In genomic region chr7:79465461-79466044, GRCm38 (mm10) we compare ENCODE assay signal across 8 mouse cellular contexts. TPM values are rescaled to one million over a fixed set of nuclear protein-coding genes. Genes with fewer than 3 reads are reported as not detected.
DNase-seq lines count a peak whose midpoint lies in the region; ATAC-seq and TF ChIP-seq lines count a peak whose summit lies in the region.

No protein-coding gene starts in this region.

- H3K9ac ChIP-seq in ES-Bruce4 (ENCODE audit: low read depth, poor library complexity, severe bottlenecking), result peak overlapping the region; percentile 91
- peak overlapping the region; percentile 94 for H3K9ac ChIP-seq in liver, embryonic 13.5 days

- H3K27me3 ChIP-seq in ES-Bruce4 (ENCODE audit: control insufficient read depth, insufficient read depth, low read length, poor library complexity, severe bottlenecking), result no peaks in the 10 kb centered on the region
- H3K27me3 ChIP-seq in liver, embryonic 13.5 days, result peaks cover 8% of the 10 kb centered on the region

- peak overlapping the region; percentile 91 for H3K4me3 ChIP-seq in ES-Bruce4 (ENCODE audit: low read depth, low read length)
- peak overlapping the region; percentile 93 for H3K4me3 ChIP-seq in liver, embryonic 13.5 days (replicated peaks)

- ATAC-seq in liver, embryonic 13.5 days (ENCODE audit: low read depth), result peak; percentile 48

- TF ChIP-seq POLR2A in ES-Bruce4 (IDR thresholded peaks at IDR 0.05; ENCODE audit: insufficient read depth, low read length), result no peak

- H3K36me3 ChIP-seq in ES-Bruce4 (ENCODE audit: control insufficient read depth, insufficient read depth, low read length, poor library complexity, severe bottlenecking), result peaks cover 8% of the 10 kb centered on the region
- H3K36me3 ChIP-seq in liver, embryonic 13.5 days, result peaks cover 37% of the 10 kb centered on the region

- under 1% methylated on average over 47 of the region's 47 CpGs for WGBS in liver, embryonic 13.5 days (ENCODE audit: insufficient replicate concordance)

- TF ChIP-seq EP300 in ES-Bruce4 (IDR thresholded peaks at IDR 0.05; ENCODE audit: insufficient read depth, low read depth, low read length), result no peak

- no peak for TF ChIP-seq CTCF in ES-Bruce4 (IDR thresholded peaks at IDR 0.05; ENCODE audit: low read depth, low read length)

- DNase-seq in kidney, adult 9 months, result peak; percentile 53
- DNase-seq in kidney, postnatal 14 days, result no peak
- peak; percentile 35 for DNase-seq in c-Kit-negative CD71-positive TER-119-positive erythroid progenitor cells, embryonic 14.5 days (ENCODE audit: low read depth, low spot score)
- DNase-seq in frontal cortex, postnatal 25 days (ENCODE audit: low spot score in 2 of 2), result peak; percentile 23 to 34
- DNase-seq in liver, embryonic 13.5 days, result peak; percentile 43
- DNase-seq in ovary, postnatal 10 days (ENCODE audit: low spot score), result peak; percentile 37
- no peak for DNase-seq in cerebellum, adult 8-10 months

- H3K27ac ChIP-seq in ES-Bruce4 (ENCODE audit: insufficient read depth, low read length), result no peak overlapping the region
- peak overlapping the region; percentile 85 for H3K27ac ChIP-seq in liver, embryonic 13.5 days

- peak overlapping the region; percentile 99 for H3K4me2 ChIP-seq in liver, embryonic 13.5 days

- H3K4me1 ChIP-seq in ES-Bruce4 (ENCODE audit: control insufficient read depth, insufficient read depth, low read length), result peaks cover 2% of the 10 kb centered on the region
- peaks cover 64% of the 10 kb centered on the region for H3K4me1 ChIP-seq in liver, embryonic 13.5 days (replicated peaks)

- H3K9me3 ChIP-seq in ES-Bruce4 (replicated peaks; ENCODE audit: control insufficient read depth, insufficient read depth, low read length, poor library complexity, severe bottlenecking), result no peaks in the 10 kb centered on the region
- H3K9me3 ChIP-seq in liver, embryonic 13.5 days (replicated peaks), result no peaks in the 10 kb centered on the region

RNA-seq across cellular contexts. Expression of gene Polg, which starts 0.6 kb away (rescaled TPM):
- polyA plus RNA-seq in ES-Bruce4 (2011; ENCODE audit: insufficient read depth, insufficient read length, low read depth, missing spikeins), result 75.8 and 78.3 TPM in 2 replicates
- 15.4 and 18.5 TPM in 2 replicates for polyA plus RNA-seq in liver, embryonic 13.5 days (2015; fragmentation: Nextera tagmentation; extraction: Ambion mirVana)

Comparison
In these comparisons a context has a peak if more than half of its experiments do, and no peak if none do; other contexts are left out.
1. DNase-seq: peak in kidney, adult 9 months (single experiment), c-Kit-negative CD71-positive TER-119-positive erythroid progenitor cells, embryonic 14.5 days (single experiment), frontal cortex, postnatal 25 days (2 of 2), liver, embryonic 13.5 days (single experiment) and ovary, postnatal 10 days (single experiment); none in kidney, postnatal 14 days (single experiment) and cerebellum, adult 8-10 months (single experiment).